Mouse (Mus musculus) T-cell, adult 2 months (primary cell): Measurements from ENCODE around the gene Chrna9.

ENCODE experiments used
- DNase-seq: peaks from one replicate; pipeline ENCODE4 v3.0.0; 2022; ENCODE audit warnings: low spot score

Gene Chrna9

DNA sequence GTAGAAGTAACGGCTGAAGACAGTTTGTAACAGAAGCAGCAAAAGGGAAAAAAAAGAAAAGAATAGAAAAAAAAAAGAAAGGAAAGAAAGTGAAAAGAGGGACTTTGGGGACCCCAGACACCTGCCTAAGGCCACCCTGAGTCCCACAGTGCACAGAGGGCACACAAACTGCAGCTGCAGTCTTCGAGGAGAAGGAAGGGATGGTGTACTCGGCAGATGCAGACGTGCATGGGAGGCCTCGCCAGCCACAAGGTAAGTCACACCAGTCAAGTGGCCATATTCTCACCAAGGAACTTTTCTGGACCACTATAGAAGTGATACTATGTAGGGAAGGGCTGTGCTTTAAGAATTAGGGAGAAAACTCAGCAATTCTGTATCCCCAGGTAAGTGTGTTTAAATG is at the start of gene Chrna9:
Gene Chrna9, plus strand, starts transcription at position 139 of the 400 bp plus-strand sequence.
- no peak for DNase-seq

GRCm38 (mm10) chr5:65885699-65886443 is 48.9 kb upstream of the Chrna9 start:
- no peak for DNase-seq

- DNase-seq: peak; percentile 49
Measured at GRCm38 (mm10) chr5:65888102-65888501, 46.6 kb upstream of the Chrna9 start.

DNA sequence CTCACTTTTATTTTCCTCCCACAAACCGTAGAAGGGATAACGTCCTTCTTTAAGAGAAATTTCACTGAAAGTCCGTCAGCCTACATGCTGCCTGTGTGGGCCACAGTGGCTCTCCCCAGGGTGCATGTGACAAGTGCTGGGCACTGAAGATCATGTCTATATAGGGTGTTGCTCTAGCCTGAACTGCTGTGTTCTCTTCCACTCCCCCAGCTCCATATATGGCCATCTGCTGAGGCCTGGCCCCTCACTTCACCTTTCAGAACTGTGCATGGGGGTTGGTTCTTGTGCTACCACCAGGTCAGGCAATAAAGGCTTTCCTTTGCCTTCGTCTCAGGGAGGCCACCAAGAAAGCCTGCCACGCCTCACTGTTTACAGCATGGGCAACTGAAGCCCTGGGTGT is 45.7 kb upstream of the Chrna9 start:
- DNase-seq: peak; percentile 38

GRCm38 (mm10) chr5:65891251-65891826 is 43.4 kb upstream of the Chrna9 start:
- no peak for DNase-seq

- no peak for DNase-seq
Measured at GRCm38 (mm10) chr5:65895121-65895692, 39.5 kb upstream of the Chrna9 start.

DNA sequence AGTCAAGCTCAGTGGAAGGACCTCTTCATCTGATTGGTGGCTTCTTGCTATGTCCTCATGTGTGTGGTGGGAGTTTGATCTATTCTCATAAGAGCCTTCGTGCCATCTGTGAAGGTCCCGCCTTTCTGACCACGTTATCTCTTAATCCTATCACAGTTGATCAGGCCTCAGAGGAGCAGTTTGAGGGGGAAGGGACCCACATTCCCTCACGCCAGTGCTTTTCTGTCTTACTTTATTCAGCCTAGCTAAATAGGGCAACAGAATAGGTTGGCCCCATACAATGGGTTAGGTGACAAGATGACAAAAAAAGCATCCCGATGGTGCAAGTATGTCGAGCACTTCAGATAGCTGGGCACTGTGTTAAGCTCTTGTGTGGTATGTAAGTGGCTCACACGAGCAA is 39.0 kb upstream of the Chrna9 start:
- no peak for DNase-seq

DNA sequence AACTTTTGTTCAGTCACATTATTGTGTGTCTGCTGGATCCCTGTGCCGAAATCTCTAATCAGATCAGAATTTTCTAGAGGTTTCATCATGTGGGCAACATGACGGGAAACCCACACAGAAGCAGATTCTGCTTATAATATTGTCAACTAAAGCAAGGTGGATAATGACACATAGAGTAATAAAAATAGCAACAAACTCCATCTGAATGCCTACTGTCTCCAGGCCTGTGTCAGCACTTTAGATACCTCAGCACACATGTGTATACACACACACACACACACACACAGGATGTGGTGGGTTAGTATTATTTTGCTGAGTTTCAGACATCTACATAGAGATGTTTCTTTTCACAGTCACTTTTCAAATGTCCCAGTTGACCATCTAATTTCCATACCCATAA is 37.0 kb upstream of the Chrna9 start:
- DNase-seq: peak; percentile 41

DNA sequence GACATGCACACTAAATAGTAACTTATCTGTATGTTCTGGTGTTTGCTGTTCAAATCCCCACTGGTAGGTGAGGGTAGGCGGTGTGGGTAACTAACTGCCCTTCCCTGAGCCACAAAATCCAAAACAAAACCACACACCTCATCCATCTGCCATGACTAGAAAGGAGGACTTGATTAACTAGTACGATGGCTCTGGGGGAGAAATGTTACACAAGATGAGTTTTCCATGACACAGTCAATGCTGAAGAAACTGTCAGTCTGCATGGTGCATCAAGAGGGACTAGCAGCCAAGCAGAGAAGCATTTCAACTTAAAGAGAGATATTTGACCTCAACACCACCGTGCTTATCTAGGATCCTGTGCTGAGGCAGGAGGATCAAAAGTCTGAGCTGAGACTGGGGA is 36.0 kb upstream of the Chrna9 start:
- DNase-seq: no peak

- DNase-seq: no peak
Measured at GRCm38 (mm10) chr5:65900113-65900512, 34.6 kb upstream of the Chrna9 start.

DNA sequence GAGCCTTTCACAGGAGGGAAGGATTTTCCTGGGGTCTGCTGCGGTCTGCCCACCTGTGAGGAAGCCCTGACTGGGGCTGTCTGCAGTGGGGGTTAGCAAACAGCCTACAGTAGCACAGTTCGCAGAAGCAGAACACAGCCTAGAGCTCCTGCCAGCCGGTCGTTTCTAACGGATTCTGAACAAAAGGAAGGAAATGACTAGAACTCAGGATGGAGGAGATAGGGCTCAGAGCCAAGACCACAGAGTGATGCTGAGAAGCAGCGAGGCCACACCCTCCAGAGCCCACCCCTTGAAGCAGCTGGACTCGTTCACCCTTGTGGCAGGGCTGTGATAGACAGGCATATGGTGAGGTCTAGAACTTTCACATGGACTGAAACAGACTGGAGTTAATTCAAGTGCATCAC is 33.9 kb upstream of the Chrna9 start:
- DNase-seq: peak; percentile 86

GRCm38 (mm10) chr5:65901868-65902418 is 32.8 kb upstream of the Chrna9 start:
- DNase-seq: no peak

DNA sequence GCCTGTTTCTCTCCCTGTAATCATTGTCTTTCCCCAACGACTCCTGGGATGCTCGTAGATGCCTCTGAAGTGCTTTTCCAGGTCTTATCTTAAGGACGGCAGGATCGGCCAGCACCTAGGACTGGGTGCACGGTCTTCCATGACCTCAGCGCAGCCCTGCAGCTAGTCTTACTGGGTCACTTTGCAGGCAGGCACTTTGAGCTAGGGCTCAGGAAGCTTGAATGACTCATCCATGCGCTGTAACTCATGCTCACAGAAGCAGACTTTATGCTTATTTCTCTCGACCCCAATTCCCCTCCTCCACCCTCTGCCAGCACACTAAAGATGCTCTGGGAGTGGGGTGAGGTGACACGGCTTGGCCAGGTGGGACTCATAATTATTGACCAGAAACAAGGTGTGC is 31.9 kb upstream of the Chrna9 start:
- no peak for DNase-seq

DNA sequence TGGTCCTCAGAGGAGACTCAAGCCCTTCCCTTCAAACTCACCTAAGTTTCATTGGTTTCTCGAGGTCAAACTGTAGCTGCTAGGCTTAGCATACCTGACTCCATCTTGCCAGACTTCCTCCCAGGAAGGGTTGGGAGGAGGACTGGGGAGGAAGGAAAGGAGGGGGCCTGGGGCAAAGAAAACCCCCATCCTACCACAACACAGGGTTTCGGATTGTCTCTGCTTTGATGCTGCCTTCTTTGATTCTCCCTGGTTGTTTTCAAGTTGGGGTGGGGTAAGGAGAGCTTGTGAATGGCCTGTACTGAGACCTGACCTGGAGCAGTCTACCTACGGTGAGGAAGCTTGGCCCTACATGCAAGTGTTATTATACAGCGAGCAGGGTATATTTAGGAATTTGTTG is 30.2 kb upstream of the Chrna9 start:
- DNase-seq: peak; percentile 83

- no peak for DNase-seq
Measured at GRCm38 (mm10) chr5:65908751-65909150, 26.0 kb upstream of the Chrna9 start.

GRCm38 (mm10) chr5:65909321-65909720 is 25.4 kb upstream of the Chrna9 start:
- no peak for DNase-seq

- peak; percentile 64 for DNase-seq
Measured at GRCm38 (mm10) chr5:65910398-65910797, 24.3 kb upstream of the Chrna9 start.

DNA sequence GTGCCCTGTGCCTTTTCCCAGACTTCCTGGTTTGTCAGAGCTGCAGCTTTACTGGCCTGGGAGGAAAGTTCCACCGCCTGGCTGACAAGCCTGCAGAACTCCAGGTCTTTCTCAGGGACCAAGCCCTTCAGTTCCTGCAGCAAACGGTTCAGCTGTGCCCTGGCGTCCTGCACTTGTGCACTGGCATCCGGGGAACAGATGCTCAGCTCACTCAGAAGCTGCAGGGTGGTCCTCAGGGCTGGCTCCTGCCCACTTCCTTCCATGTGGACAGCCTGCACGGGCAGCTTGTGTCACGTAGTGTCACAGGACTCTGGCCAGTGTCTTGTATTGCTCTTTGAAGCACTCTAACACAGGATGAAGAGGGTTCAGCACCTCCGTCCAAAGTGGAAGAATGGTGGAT is 23.0 kb upstream of the Chrna9 start:
- no peak for DNase-seq

DNA sequence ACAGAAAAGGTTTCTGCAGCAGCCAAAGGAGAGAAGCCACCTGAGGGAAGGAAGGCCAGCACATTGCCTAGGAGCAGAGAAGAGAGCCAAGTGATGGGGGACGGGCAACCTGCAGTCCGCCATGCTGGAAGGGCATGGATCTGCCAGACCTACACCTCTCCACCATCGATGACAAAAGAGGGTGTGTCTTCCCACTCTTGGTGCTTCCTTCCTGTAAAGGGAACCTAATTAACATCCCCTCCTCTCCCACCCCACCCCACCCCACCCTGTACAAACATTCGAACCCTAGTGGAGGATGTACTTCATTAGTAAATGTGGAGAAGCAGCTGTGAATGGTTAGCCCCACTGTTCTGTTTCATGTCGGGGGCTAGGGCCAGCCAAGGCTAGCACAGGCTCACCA is 22.5 kb upstream of the Chrna9 start:
- no peak for DNase-seq

DNA sequence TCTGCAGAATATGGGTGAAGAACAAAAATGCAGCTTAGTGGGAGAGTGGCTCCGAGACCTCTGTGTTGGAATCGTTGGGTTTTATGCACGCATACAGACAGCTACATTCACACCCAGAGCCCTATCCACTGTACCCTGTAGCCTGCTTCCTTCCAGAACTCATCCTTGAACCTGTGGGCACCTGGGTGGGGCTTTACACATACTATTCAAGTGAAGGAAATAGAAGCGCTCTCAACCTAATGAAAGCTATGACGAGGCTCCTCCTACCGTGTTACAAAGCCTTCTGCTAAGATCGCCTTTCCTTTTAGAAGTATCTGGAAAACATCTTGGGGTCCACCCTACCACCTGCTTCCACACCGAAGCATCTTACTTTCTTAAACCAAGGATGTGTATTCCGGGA is 21.6 kb upstream of the Chrna9 start:
- DNase-seq: no peak

DNA sequence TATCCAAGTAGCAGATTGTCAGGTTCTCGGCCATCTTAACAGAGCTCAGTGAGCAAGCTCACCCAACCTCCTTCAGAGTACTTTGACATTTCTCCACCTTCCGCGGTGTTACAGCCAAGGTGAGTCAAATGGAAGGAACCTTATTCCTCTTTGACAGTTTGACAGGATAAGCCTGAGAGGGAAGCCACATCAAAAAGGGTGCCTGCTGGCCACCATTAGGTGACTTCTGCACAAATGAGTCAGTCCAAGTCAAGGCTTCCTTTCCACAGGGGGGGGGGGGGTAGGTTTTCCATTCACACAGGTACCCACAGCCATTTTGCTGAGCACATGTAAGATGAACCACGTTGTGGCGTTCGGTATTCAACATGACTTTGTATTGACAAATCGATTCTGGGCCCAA is 20.4 kb upstream of the Chrna9 start:
- no peak for DNase-seq

DNA sequence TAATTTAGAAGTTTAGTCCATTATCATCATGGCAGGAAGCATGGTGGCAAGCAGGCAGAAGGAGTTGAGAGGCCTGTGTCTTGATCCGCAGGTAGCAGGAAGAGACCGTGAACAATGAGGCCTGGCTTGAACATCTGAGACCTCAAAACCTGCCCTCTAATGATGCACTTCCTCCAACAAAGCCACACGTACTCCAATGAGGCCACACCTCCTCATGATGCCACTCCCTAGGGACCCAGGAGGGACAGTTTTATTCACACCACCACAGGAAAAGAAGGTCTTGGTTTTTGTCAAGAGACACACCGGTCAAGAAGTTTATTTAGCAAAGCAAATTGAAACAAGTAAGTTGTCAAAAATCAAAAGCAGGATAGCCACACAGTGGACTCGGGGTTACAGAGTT is 17.8 kb upstream of the Chrna9 start:
- no peak for DNase-seq

GRCm38 (mm10) chr5:65918601-65919000 is 16.1 kb upstream of the Chrna9 start:
- DNase-seq: no peak
